Mouse (Mus musculus): ENCODE results near the gene Olfr1129. TPM values are rescaled to one million over a fixed set of nuclear protein-coding genes. Genes with fewer than 3 reads are reported as not detected.

Gene Olfr1129
- total and polyA plus RNA-seq, 2 experiments: not detected

- no peaks in the 10 kb centered on the region for H3K36me3 ChIP-seq (ENCODE audit: control insufficient read depth, insufficient read depth, low read length)
- TF ChIP-seq POLR2A (IDR thresholded peaks at IDR 0.05; ENCODE audit: extremely low read depth, insufficient read depth, low read length) (no peak), CTCF (IDR thresholded peaks at IDR 0.05; ENCODE audit: low read depth, low read length) (no peak)
- no peaks in the 10 kb centered on the region for H3K79me2 ChIP-seq (ENCODE audit: control insufficient read depth, insufficient read depth, low read length)
- H3K27ac ChIP-seq (replicated peaks; ENCODE audit: insufficient read depth, low read depth, low read length): no peak within 1 kb of the TSS
- no peaks in the 10 kb centered on the region for H3K27me3 ChIP-seq (ENCODE audit: control insufficient read depth, insufficient read depth, low read length)
- H3K4me1 ChIP-seq (ENCODE audit: control insufficient read depth, insufficient read depth, low read length): no peaks in the 10 kb centered on the region
- no peak for DNase-seq (ENCODE audit: extremely low read depth, low read depth, low spot score)
- WGBS: 53% methylated on average over 3 of the region's 3 CpGs
- no peak within 1 kb of the TSS for H3K4me3 ChIP-seq (ENCODE audit: insufficient read depth, low read depth, low read length)
- no peak within 1 kb of the TSS for H3K9ac ChIP-seq (ENCODE audit: low read depth, low read length)
Observed at GRCm38 (mm10) chr2:87626804-87627203, 53.1 kb downstream of the Olfr1129 start, which contains the start of gene Olfr1131. Gene Olfr1131, plus strand, starts transcription at chr2:87627104.

Other genes with a start within 250 kb of the Olfr1129 start
- gene Olfr1120, start 219.1 kb upstream of the Olfr1129 start, total RNA-seq (2014; rRNA removed): not detected in 2 replicates
- gene Olfr1120, start 219.1 kb upstream of the Olfr1129 start, polyA plus RNA-seq (2012; rRNA removed): not detected in 2 replicates
- gene Olfr1121, start 204.0 kb upstream of the Olfr1129 start, total RNA-seq (2014; rRNA removed): not detected in 2 replicates
- gene Olfr1121, start 204.0 kb upstream of the Olfr1129 start, polyA plus RNA-seq (2012; rRNA removed): not detected in 2 replicates
- not detected in 2 replicates for gene Olfr1122, start 188.1 kb upstream of the Olfr1129 start, total RNA-seq (2014; rRNA removed)
- gene Olfr1122, start 188.1 kb upstream of the Olfr1129 start, polyA plus RNA-seq (2012; rRNA removed): not detected in 2 replicates
- gene Olfr1123, start 157.3 kb upstream of the Olfr1129 start, total RNA-seq (2014; rRNA removed): not detected in 2 replicates
- gene Olfr1123, start 157.3 kb upstream of the Olfr1129 start, polyA plus RNA-seq (2012; rRNA removed): not detected in 2 replicates
- not detected in 2 replicates for gene Olfr1124, start 143.6 kb upstream of the Olfr1129 start, total RNA-seq (2014; rRNA removed)
- not detected in 2 replicates for gene Olfr1124, start 143.6 kb upstream of the Olfr1129 start, polyA plus RNA-seq (2012; rRNA removed)
- gene Olfr1126, start 119.9 kb upstream of the Olfr1129 start, total RNA-seq (2014; rRNA removed): not detected in 2 replicates
- gene Olfr1126, start 119.9 kb upstream of the Olfr1129 start, polyA plus RNA-seq (2012; rRNA removed): not detected in 2 replicates
- not detected in 2 replicates for gene Pramel7, start 76.8 kb upstream of the Olfr1129 start, total RNA-seq (2014; rRNA removed)
- gene Pramel7, start 76.8 kb upstream of the Olfr1129 start, polyA plus RNA-seq (2012; rRNA removed): not detected in 2 replicates
- not detected in 2 replicates for gene Pramel6, start 67.3 kb upstream of the Olfr1129 start, total RNA-seq (2014; rRNA removed)
- not detected in 2 replicates for gene Pramel6, start 67.3 kb upstream of the Olfr1129 start, polyA plus RNA-seq (2012; rRNA removed)
- not detected in 2 replicates for gene Olfr153, start 42.1 kb upstream of the Olfr1129 start, total RNA-seq (2014; rRNA removed)
- gene Olfr153, start 42.1 kb upstream of the Olfr1129 start, polyA plus RNA-seq (2012; rRNA removed): not detected in 2 replicates
- not detected in 2 replicates for gene Olfr1128, start 28.4 kb upstream of the Olfr1129 start, total RNA-seq (2014; rRNA removed)
- gene Olfr1128, start 28.4 kb upstream of the Olfr1129 start, polyA plus RNA-seq (2012; rRNA removed): not detected in 2 replicates
- gene Olfr1130, start 32.3 kb downstream of the Olfr1129 start, total RNA-seq (2014; rRNA removed): not detected in 2 replicates
- not detected in 2 replicates for gene Olfr1130, start 32.3 kb downstream of the Olfr1129 start, polyA plus RNA-seq (2012; rRNA removed)
- not detected in 2 replicates for gene Olfr1131, start 53.2 kb downstream of the Olfr1129 start, total RNA-seq (2014; rRNA removed)
- not detected in 2 replicates for gene Olfr1131, start 53.2 kb downstream of the Olfr1129 start, polyA plus RNA-seq (2012; rRNA removed)
- not detected in 2 replicates for gene Olfr1132, start 63.6 kb downstream of the Olfr1129 start, total RNA-seq (2014; rRNA removed)
- gene Olfr1132, start 63.6 kb downstream of the Olfr1129 start, polyA plus RNA-seq (2012; rRNA removed): not detected in 2 replicates
- gene Olfr1133, start 73.5 kb downstream of the Olfr1129 start, total RNA-seq (2014; rRNA removed): not detected in 2 replicates
- gene Olfr1133, start 73.5 kb downstream of the Olfr1129 start, polyA plus RNA-seq (2012; rRNA removed): not detected in 2 replicates
- not detected in 2 replicates for gene Olfr1134, start 84.6 kb downstream of the Olfr1129 start, total RNA-seq (2014; rRNA removed)
- gene Olfr1134, start 84.6 kb downstream of the Olfr1129 start, polyA plus RNA-seq (2012; rRNA removed): not detected in 2 replicates
- gene Olfr1135, start 99.8 kb downstream of the Olfr1129 start, total RNA-seq (2014; rRNA removed): not detected in 2 replicates
- gene Olfr1135, start 99.8 kb downstream of the Olfr1129 start, polyA plus RNA-seq (2012; rRNA removed): not detected in 2 replicates
- gene Olfr1136, start 120.0 kb downstream of the Olfr1129 start, total RNA-seq (2014; rRNA removed): not detected in 2 replicates
- gene Olfr1136, start 120.0 kb downstream of the Olfr1129 start, polyA plus RNA-seq (2012; rRNA removed): not detected in 2 replicates
- gene Olfr1137, start 139.3 kb downstream of the Olfr1129 start, total RNA-seq (2014; rRNA removed): not detected in 2 replicates
- gene Olfr1137, start 139.3 kb downstream of the Olfr1129 start, polyA plus RNA-seq (2012; rRNA removed): not detected in 2 replicates
- gene Olfr1138, start 166.1 kb downstream of the Olfr1129 start, total RNA-seq (2014; rRNA removed): not detected in 2 replicates
- not detected in 2 replicates for gene Olfr1138, start 166.1 kb downstream of the Olfr1129 start, polyA plus RNA-seq (2012; rRNA removed)
- not detected in 2 replicates for gene Olfr1140, start 169.8 kb downstream of the Olfr1129 start, total RNA-seq (2014; rRNA removed)
- gene Olfr1140, start 169.8 kb downstream of the Olfr1129 start, polyA plus RNA-seq (2012; rRNA removed): not detected in 2 replicates
- not detected in 2 replicates for gene Olfr1141, start 180.1 kb downstream of the Olfr1129 start, total RNA-seq (2014; rRNA removed)
- gene Olfr1141, start 180.1 kb downstream of the Olfr1129 start, polyA plus RNA-seq (2012; rRNA removed): not detected in 2 replicates
- not detected in 2 replicates for gene Olfr152, start 205.6 kb downstream of the Olfr1129 start, total RNA-seq (2014; rRNA removed)
- not detected in 2 replicates for gene Olfr152, start 205.6 kb downstream of the Olfr1129 start, polyA plus RNA-seq (2012; rRNA removed)
- gene Olfr1143, start 226.7 kb downstream of the Olfr1129 start, total RNA-seq (2014; rRNA removed): not detected in 2 replicates
- not detected in 2 replicates for gene Olfr1143, start 226.7 kb downstream of the Olfr1129 start, polyA plus RNA-seq (2012; rRNA removed)
- not detected in 2 replicates for gene Olfr1145, start 235.9 kb downstream of the Olfr1129 start, total RNA-seq (2014; rRNA removed)
- gene Olfr1145, start 235.9 kb downstream of the Olfr1129 start, polyA plus RNA-seq (2012; rRNA removed): not detected in 2 replicates

Measured in liver, adult 2 months (tissue).